Mouse (Mus musculus) thymus, adult 2 months (tissue): ENCODE results near the gene Itm2b. TPM values are rescaled to one million over a fixed set of nuclear protein-coding genes. Genes with fewer than 3 reads are reported as not detected.

Experiments
- DNase-seq: peaks from one replicate; pipeline ENCODE4 v3.0.0; 2021
- H3K27ac ChIP-seq: fragments of 200-500 bp; 2 replicates; pipeline ENCODE4 v1.5.1; 2012; ENCODE audit warnings: low read length, control low read depth; ENCODE audit not compliant: control insufficient read depth, insufficient read depth
- H3K27me3 ChIP-seq: fragments of 200-500 bp; 2 replicates; pipeline ENCODE4 v1.6.1; 2012; ENCODE audit warnings: mild to moderate bottlenecking, low read length, moderate library complexity, mixed read lengths; ENCODE audit not compliant: control insufficient read depth, insufficient read depth
- H3K36me3 ChIP-seq: fragments of 200-500 bp; 2 replicates; pipeline ENCODE4 v1.6.1; 2012; ENCODE audit warnings: mild to moderate bottlenecking, low read length, moderate library complexity; ENCODE audit not compliant: control insufficient read depth, insufficient read depth
- H3K4me1 ChIP-seq: fragments of 200-500 bp; replicated peaks from 2 replicates; pipeline ENCODE4 v1.6.1; 2012; ENCODE audit warnings: low read length; ENCODE audit not compliant: control insufficient read depth, insufficient read depth
- H3K4me3 ChIP-seq: fragments of 200-500 bp; 2 replicates; pipeline ENCODE4 v1.5.1; 2012; ENCODE audit warnings: mild to moderate bottlenecking, low read length, control low read depth, moderate library complexity; ENCODE audit not compliant: control insufficient read depth, insufficient read depth
- CTCF ChIP-seq: fragments of 200-500 bp; IDR thresholded peaks from 2 replicates; pipeline ENCODE4 v1.5.1; 2012; ENCODE audit warnings: mild to moderate bottlenecking, control low read depth, low read length, moderate library complexity, borderline replicate concordance; ENCODE audit not compliant: control insufficient read depth, poor library complexity, insufficient read depth; ENCODE audit errors: extremely low read depth
- POLR2A ChIP-seq: fragments of 200-500 bp; IDR thresholded peaks from 2 replicates; pipeline ENCODE4 v1.6.1; 2012; ENCODE audit warnings: mild to moderate bottlenecking, low read length, control low read depth, moderate library complexity; ENCODE audit not compliant: control insufficient read depth, poor library complexity, insufficient read depth; ENCODE audit errors: extremely low read depth
- WGBS: fragments of 180-500 bp; shearing (Covaris S2); methylation state at CpG from one replicate; pipeline ENCODE4 v1.1.7; 2018; 5-methylcytosine and 5-hydroxymethylcytosine counted together
- polyA plus RNA-seq: library from polyadenylated mRNA; depleted of rRNA; stranded (reverse); fragments of >200 nt; gene quantifications from 2 replicates; pipeline ENCODE4 v1.2.3, GENCODE M21; 2012; rRNA removed

The Itm2b gene
- polyA plus RNA-seq, 1 experiment, result 985 TPM

- Histone ChIP-seq H3K36me3 (0 out of 2 replicates have a peak, but pooled peaks cover 8% of the 10 kb centered on the region), H3K27ac (no peak overlapping the region), H3K4me3 (no peak overlapping the region), H3K4me1 (0 out of 2 replicates have a peak, but pooled peaks cover 2% of the 10 kb centered on the region), H3K27me3 (no peaks in the 10 kb centered on the region)
- no peak for TF ChIP-seq CTCF
- TF ChIP-seq POLR2A, result no peak
- no peak for DNase-seq
These were observed 68.2 kb downstream of the Itm2b start for GRCm38 (mm10) chr14:73316933-73317332.

GRCm38 (mm10) chr14:73313864-73314263 is 71.2 kb downstream of the Itm2b start:
- WGBS, result 95% methylated on average over 4 of the region's 4 CpGs
- no peak overlapping the region for H3K27ac ChIP-seq
- 0 out of 2 replicates have a peak, but pooled peaks cover 5% of the 10 kb centered on the region for H3K4me1 ChIP-seq
- no peak for DNase-seq
- no peak overlapping the region for H3K4me3 ChIP-seq
- no peaks in the 10 kb centered on the region for H3K27me3 ChIP-seq
- no peaks in the 10 kb centered on the region for H3K36me3 ChIP-seq
- no peak for TF ChIP-seq CTCF
- no peak for TF ChIP-seq POLR2A

GRCm38 (mm10) chr14:73313396-73313795 is 71.7 kb downstream of the Itm2b start:
- Histone ChIP-seq H3K27ac (no peak overlapping the region), H3K27me3 (no peaks in the 10 kb centered on the region), H3K4me1 (0 out of 2 replicates have a peak, but pooled peaks cover 5% of the 10 kb centered on the region), H3K4me3 (no peak overlapping the region), H3K36me3 (no peaks in the 10 kb centered on the region)
- WGBS, result 96% methylated on average over 5 of the region's 5 CpGs
- TF ChIP-seq POLR2A (no peak), CTCF (no peak)
- no peak for DNase-seq

- Histone ChIP-seq H3K4me3 (no peak overlapping the region), H3K27me3 (no peaks in the 10 kb centered on the region), H3K4me1 (0 out of 2 replicates have a peak, but pooled peaks cover 5% of the 10 kb centered on the region), H3K27ac (no peak overlapping the region), H3K36me3 (no peaks in the 10 kb centered on the region)
- 92% methylated on average over 5 of the region's 5 CpGs for WGBS
- no peak for DNase-seq
- TF ChIP-seq CTCF (no peak), POLR2A (no peak)
These were observed 72.2 kb downstream of the Itm2b start for GRCm38 (mm10) chr14:73312909-73313308.

Other genes starting within 250 kb of the Itm2b start
- 18.4 and 22.3 TPM in 2 replicates for gene Lpar6, start 147.4 kb downstream of the Itm2b start, polyA plus RNA-seq
- 16.2 and 17.1 TPM in 2 replicates for gene Rb1, start 59.5 kb downstream of the Itm2b start, polyA plus RNA-seq
- 21.4 and 24.1 TPM in 2 replicates for gene Med4, start 124.7 kb upstream of the Itm2b start, polyA plus RNA-seq
- 14.8 and 18.1 TPM in 2 replicates for gene Sucla2, start 140.0 kb upstream of the Itm2b start, polyA plus RNA-seq
- 3.6 TPM in 2 replicates for gene Nudt15, start 163.0 kb upstream of the Itm2b start, polyA plus RNA-seq